Mouse (Mus musculus) stomach, embryonic 14.5 days (tissue): Measurements from ENCODE around the gene Eri3. TPM values are rescaled to one million over a fixed set of nuclear protein-coding genes. Genes with fewer than 3 reads are reported as not detected.
A peak's percentile ranks its signal among the peaks of the same experiment; 100 is the strongest.

Source experiments
- ATAC-seq: fragments of 200-750 bp; cut with Nextera tagmentation; 2 replicates; pipeline ENCODE4 v1.8.0; 2017; ENCODE audit warnings: low read depth, moderate TSS enrichment; ENCODE audit not compliant: insufficient number of reproducible peaks, insufficient read depth, low FRiP score
- H3K27ac ChIP-seq: fragments of 300-500 bp; sonication (generic); 2 replicates; pipeline ENCODE4 v1.5.1; 2014; ENCODE audit warnings: mild to moderate bottlenecking, low read length, moderate library complexity, mixed read lengths
- H3K27me3 ChIP-seq: fragments of 300-500 bp; sonication (generic); 2 replicates; pipeline ENCODE4 v1.6.1; 2014; ENCODE audit warnings: low read length, control low read depth, mixed read lengths; ENCODE audit not compliant: control insufficient read depth, insufficient read depth
- H3K36me3 ChIP-seq: fragments of 300-500 bp; sonication (generic); 2 replicates; pipeline ENCODE4 v1.6.1; 2014; ENCODE audit warnings: mild to moderate bottlenecking, control low read depth, low read length, moderate library complexity, mixed read lengths; ENCODE audit not compliant: control insufficient read depth, insufficient read depth
- H3K4me1 ChIP-seq: fragments of 300-500 bp; sonication (generic); 2 replicates; pipeline ENCODE4 v1.6.1; 2014; ENCODE audit warnings: low read length, control low read depth, mixed read lengths; ENCODE audit not compliant: control insufficient read depth, insufficient read depth
- H3K4me2 ChIP-seq: fragments of 300-500 bp; sonication (generic); replicated peaks from 2 replicates; pipeline ENCODE4 v1.6.1; 2014; ENCODE audit warnings: low read depth, low read length, control low read depth
- H3K4me3 ChIP-seq: fragments of 300-500 bp; sonication (generic); 2 replicates; pipeline ENCODE4 v1.5.1; 2014; ENCODE audit warnings: low read depth, low read length, control low read depth
- H3K9ac ChIP-seq: fragments of 300-500 bp; sonication (generic); replicated peaks from 2 replicates; pipeline ENCODE4 v1.6.1; 2014; ENCODE audit warnings: low read depth, mild to moderate bottlenecking, control low read depth, low read length, moderate library complexity, mixed read lengths
- H3K9me3 ChIP-seq: fragments of 300-500 bp; sonication (generic); 2 replicates; pipeline ENCODE4 v1.6.1; 2016; ENCODE audit warnings: low read depth, low read length, control low read depth; ENCODE audit not compliant: control insufficient read depth
- WGBS: fragments of 180-500 bp; shearing (Covaris S2); extraction: QIAGEN DNeasy Blood & Tissue Kit; methylation state at CpG from one replicate; pipeline ENCODE4 v1.1.7; 2014; 5-methylcytosine and 5-hydroxymethylcytosine counted together
- polyA plus RNA-seq: library from polyadenylated mRNA; unstranded; fragments of >200 nt; fragmentation: Nextera tagmentation; extraction: Ambion mirVana; gene quantifications from 2 replicates; pipeline ENCODE4 v1.2.1, GENCODE M21; 2014

Eri3 gene
- polyA plus RNA-seq, 1 experiment from 2014 or later, result 176 TPM

DNA sequence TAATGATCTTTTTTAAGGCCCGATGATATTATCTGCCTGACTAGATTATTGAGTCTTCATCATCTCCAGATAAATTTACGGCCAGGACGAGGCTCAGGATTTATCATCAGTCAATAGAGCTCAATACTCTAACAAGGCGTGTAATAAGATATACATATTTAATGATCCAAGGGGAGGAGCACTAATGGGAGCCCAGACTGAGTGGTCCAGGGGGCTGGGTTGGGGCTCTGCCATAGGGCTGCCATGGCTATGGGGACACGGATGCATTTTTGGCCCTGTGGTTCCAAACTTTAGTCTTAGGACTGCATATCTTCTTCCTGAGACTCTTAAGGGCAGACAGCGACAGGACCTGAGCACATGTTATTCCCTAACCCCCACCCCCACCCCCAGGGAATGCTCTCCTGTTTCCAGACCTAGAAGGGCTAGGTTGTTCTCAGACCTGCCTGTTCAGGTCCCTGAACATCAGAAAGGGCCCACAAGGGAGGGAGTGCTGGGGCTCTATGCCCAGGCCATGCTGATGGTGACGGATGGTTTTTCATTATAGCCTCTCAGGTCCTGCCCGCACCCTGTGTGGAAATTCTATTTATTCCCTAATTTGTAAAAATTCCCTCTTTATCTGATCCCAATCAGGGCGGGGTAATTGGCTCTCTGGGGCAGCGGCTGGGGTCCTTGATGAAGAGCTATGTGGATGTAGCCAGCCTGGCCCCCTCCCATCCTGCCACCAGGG is 114.4 kb downstream of the Eri3 start:
- ATAC-seq, result no peak
- no peaks in the 10 kb centered on the region for H3K9me3 ChIP-seq
- H3K36me3 ChIP-seq, result no peaks in the 10 kb centered on the region; the same call in 1 of the 2 replicates
- H3K4me2 ChIP-seq, result no peak overlapping the region
- H3K27me3 ChIP-seq, result no peaks in the 10 kb centered on the region
- H3K4me3 ChIP-seq, result no peak overlapping the region
- H3K27ac ChIP-seq, result no peak overlapping the region
- no peaks in the 10 kb centered on the region for H3K4me1 ChIP-seq
- WGBS, result 85% methylated on average over 10 of the region's 10 CpGs
- H3K9ac ChIP-seq, result no peak overlapping the region

DNA sequence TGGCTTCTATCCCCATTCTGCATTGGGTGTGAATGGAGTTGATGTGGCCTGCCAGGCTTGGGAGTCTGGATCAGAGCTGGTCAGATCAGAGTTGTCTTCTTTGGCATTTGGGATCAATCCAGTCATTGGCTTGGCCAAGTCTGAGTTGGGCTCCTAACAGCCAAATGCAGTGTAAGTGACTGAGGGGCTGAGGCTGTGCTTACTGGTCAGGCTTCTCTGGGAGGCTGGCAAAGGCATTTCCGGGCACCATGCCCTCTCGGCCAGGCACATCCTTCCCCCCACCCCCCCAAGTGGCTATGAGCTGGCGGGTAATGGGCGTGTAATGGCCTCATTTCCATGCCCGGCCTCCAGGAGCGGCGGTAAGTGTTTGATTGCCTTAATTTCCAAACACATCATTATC is 115.4 kb downstream of the Eri3 start:
- no peaks in the 10 kb centered on the region for H3K9me3 ChIP-seq
- H3K4me1 ChIP-seq, result no peaks in the 10 kb centered on the region
- H3K9ac ChIP-seq, result no peak overlapping the region
- no peak overlapping the region for H3K27ac ChIP-seq
- H3K36me3 ChIP-seq, result no peaks in the 10 kb centered on the region; the same call in 1 of the 2 replicates
- H3K4me3 ChIP-seq, result no peak overlapping the region
- no peak overlapping the region for H3K4me2 ChIP-seq
- WGBS, result 85% methylated on average over 7 of the region's 7 CpGs
- no peak for ATAC-seq
- H3K27me3 ChIP-seq, result no peaks in the 10 kb centered on the region

DNA sequence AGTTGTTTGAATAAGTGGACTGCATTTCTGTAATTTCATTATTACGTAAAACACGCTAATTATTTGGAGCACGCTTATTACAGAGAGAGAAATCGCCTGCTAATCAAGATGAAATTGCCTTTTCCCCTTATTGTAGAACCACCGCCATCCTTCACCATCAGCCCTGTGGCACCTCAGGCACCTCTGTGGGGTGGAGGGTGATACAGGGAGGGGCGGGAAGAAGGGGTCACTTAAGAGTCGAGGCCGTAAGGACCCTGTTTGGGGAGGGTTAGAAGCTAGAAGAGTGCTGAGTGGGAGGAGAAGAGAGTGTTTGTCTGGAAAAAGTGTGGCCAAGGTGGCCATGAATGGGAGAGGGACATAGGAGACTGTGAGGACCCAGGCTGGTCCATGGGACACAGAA is 115.9 kb downstream of the Eri3 start:
- H3K36me3 ChIP-seq, result no peaks in the 10 kb centered on the region; the same call in 1 of the 2 replicates
- WGBS, result 76% methylated on average over 8 of the region's 8 CpGs
- H3K4me3 ChIP-seq, result no peak overlapping the region
- no peaks in the 10 kb centered on the region for H3K4me1 ChIP-seq
- ATAC-seq, result no peak
- H3K27me3 ChIP-seq, result no peaks in the 10 kb centered on the region
- H3K27ac ChIP-seq, result no peak overlapping the region
- H3K4me2 ChIP-seq, result no peak overlapping the region
- H3K9ac ChIP-seq, result no peak overlapping the region
- no peaks in the 10 kb centered on the region for H3K9me3 ChIP-seq

DNA sequence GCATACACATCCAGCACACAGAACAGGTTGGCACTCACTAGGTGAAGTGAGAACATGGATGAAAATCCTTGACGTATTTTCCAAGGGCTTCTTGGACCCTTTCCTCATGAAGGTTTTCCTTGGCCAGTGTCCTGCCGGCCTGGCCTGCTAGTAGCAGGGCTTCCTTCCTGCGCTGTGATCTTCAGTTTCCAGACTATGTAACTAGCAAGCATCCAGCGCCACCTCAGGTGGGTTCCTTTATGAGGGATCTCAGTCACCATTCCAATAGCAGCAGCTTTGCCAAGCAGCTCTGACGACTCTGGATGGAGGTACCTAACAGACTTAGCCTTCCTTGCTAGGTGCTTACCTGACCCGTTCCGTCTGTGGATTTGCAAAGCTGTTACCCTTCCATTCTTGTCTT is 119.7 kb downstream of the Eri3 start:
- H3K4me1 ChIP-seq, result no peaks in the 10 kb centered on the region
- no peak for ATAC-seq
- no peak overlapping the region for H3K4me3 ChIP-seq
- H3K4me2 ChIP-seq, result no peak overlapping the region
- H3K9me3 ChIP-seq, result no peaks in the 10 kb centered on the region
- no peak overlapping the region for H3K27ac ChIP-seq
- peaks cover 19% of the 10 kb centered on the region for H3K36me3 ChIP-seq
- H3K27me3 ChIP-seq, result no peaks in the 10 kb centered on the region
- H3K9ac ChIP-seq, result no peak overlapping the region
- WGBS, result 75% methylated on average over 7 of the region's 7 CpGs

DNA sequence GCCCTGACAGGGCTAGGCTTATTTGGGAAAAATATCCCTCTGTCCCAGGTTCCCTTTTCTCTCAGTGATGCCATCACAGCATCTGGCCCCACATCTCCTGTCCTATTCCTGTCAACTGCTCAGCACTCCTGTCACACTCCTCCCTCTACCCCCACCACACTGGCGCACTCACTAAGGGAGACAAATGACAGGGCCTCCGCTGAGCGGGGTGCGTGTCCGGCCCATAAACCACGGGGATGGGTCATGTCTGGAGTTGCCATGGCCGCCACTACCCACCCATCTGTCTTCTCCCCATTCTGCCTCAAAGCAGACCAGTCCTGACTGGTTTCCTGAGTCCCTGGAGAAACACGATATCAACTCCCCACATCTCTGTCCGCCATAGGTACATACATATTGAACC is 121.9 kb downstream of the Eri3 start:
- Histone ChIP-seq H3K9me3 (no peaks in the 10 kb centered on the region), H3K4me1 (no peaks in the 10 kb centered on the region), H3K27me3 (no peaks in the 10 kb centered on the region), H3K4me2 (no peak overlapping the region), H3K27ac (no peak overlapping the region), H3K4me3 (no peak overlapping the region), H3K36me3 (peaks cover 38% of the 10 kb centered on the region), H3K9ac (no peak overlapping the region)
- WGBS, result 80% methylated on average over 9 of the region's 9 CpGs
- no peak for ATAC-seq

DNA sequence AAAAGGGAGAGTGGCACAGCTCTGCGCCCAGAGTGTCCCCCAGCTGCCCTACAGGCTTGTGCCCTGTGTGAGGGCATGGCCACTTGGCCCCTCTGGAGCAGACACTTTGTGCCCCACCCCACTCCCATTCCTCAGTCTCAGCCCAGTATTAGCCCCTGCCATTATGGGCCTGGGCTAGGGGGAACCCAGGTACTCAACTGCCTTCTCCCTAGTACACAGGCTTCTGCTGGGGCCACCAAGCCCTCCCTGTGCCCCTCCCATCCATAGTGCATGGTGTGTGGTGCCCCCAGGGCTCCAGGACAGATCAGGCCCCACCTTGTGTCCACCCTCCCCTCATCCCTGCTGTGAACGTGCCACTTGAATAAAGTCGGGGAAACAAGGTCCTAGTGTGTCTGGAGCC is 123.7 kb downstream of the Eri3 start:
- WGBS, result 87% methylated on average over 3 of the region's 3 CpGs
- no peaks in the 10 kb centered on the region for H3K27me3 ChIP-seq
- no peak overlapping the region for H3K9ac ChIP-seq
- no peaks in the 10 kb centered on the region for H3K4me1 ChIP-seq
- ATAC-seq, result no peak
- H3K36me3 ChIP-seq, result peaks cover 56% of the 10 kb centered on the region
- no peak overlapping the region for H3K4me2 ChIP-seq
- no peak overlapping the region for H3K4me3 ChIP-seq
- H3K9me3 ChIP-seq, result no peaks in the 10 kb centered on the region
- H3K27ac ChIP-seq, result no peak overlapping the region

DNA sequence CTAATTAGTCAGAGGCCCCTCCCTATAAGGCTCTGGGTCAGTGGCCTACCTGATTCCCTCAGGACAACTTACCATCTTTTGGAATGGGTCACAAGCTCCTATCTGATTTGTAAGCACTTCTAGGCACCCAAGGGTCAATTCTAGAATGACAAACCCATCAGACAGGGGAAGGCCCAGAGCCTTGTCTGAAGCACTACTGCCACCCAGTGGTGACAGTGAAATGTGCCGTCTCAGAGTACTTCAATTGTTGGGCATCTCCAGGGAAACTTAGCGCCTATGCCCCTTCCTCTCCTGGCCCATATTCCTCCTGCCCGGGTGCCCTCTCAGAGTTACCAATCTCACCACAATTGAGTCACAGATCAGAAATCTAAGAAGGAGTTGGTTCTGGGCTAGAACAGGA is 126.7 kb downstream of the Eri3 start:
- Histone ChIP-seq H3K36me3 (peaks cover 66% of the 10 kb centered on the region), H3K4me3 (no peak overlapping the region), H3K4me2 (no peak overlapping the region), H3K9ac (no peak overlapping the region), H3K4me1 (peaks cover 6% of the 10 kb centered on the region; the same call in 1 of the 2 replicates), H3K9me3 (no peaks in the 10 kb centered on the region), H3K27me3 (no peaks in the 10 kb centered on the region), H3K27ac (no peak overlapping the region)
- 28% methylated on average over 3 of the region's 3 CpGs for WGBS
- no peak for ATAC-seq

DNA sequence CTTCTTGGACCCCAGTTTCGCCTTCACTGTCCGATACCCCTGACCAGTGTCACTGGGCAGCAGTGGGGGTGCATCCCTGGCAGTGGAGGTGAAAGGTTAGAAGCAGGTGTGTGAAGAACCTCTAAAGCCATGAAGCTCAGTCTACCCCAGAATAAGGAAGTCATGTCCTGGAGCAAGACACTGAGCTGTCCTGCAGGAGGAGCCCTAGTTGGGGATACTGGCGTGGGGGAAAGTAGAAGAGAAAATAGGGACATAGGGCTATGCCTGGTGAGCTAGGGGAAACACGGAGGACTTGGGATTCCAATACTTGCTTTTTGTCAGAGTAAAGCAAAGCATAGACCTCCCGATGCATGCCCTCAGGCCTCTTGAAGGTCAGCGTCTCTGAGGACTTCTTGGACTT is 130.8 kb downstream of the Eri3 start:
- Histone ChIP-seq H3K27me3 (no peaks in the 10 kb centered on the region), H3K9me3 (no peaks in the 10 kb centered on the region), H3K4me2 (peak overlapping the region; percentile 83), H3K4me3 (peak overlapping the region; percentile 71; the same call in 1 of the 2 replicates), H3K36me3 (peaks cover 37% of the 10 kb centered on the region), H3K4me1 (peaks cover 6% of the 10 kb centered on the region; the same call in 1 of the 2 replicates), H3K27ac (no peak overlapping the region), H3K9ac (no peak overlapping the region)
- WGBS, result 75% methylated on average over 6 of the region's 6 CpGs
- ATAC-seq, result no peak
